Mouse (Mus musculus) T-helper 2 cell (primary cell): Measurements from ENCODE around the gene Tmcc3.
"Not testable (repeated sequence)": the region's sequence is repeated elsewhere in the genome, so short reads cannot be mapped to it uniquely, and the experiment has no call there.

ENCODE experiments used
- in situ Hi-C: fragments of 300-600 bp; cut with MboI, MseI; formaldehyde crosslinking; loops from one replicate; pipeline ENCODE4 v1.15.1; 2025; ENCODE audit warnings: high pct_unique_total_duplicates

The Tmcc3 gene

GRCm38 (mm10) chr10:94514506-94515178, 202.9 kb downstream of the Tmcc3 start:
- in situ Hi-C loops, result no loop called here

- in situ Hi-C loops, result no loop called here
Measured at GRCm38 (mm10) chr10:94515179-94515545, 203.4 kb downstream of the Tmcc3 start.

GRCm38 (mm10) chr10:94515583-94515982, 203.8 kb downstream of the Tmcc3 start:
- in situ Hi-C loops, result no loop called here

GRCm38 (mm10) chr10:94519887-94520286, 208.1 kb downstream of the Tmcc3 start:
- in situ Hi-C loops, result no loop called here

GRCm38 (mm10) chr10:94520306-94521106, 208.8 kb downstream of the Tmcc3 start:
- in situ Hi-C loops, result no loop called here

- in situ Hi-C loops, result no loop called here
Measured at GRCm38 (mm10) chr10:94521107-94521401, 209.3 kb downstream of the Tmcc3 start.

- in situ Hi-C loops, result no loop called here
Measured at GRCm38 (mm10) chr10:94521776-94522175, 210.0 kb downstream of the Tmcc3 start.

GRCm38 (mm10) chr10:94523297-94523696, 211.5 kb downstream of the Tmcc3 start:
- in situ Hi-C loops, result no loop called here

- in situ Hi-C loops, result no loop called here
Measured at GRCm38 (mm10) chr10:94523711-94524156, 212.0 kb downstream of the Tmcc3 start.

GRCm38 (mm10) chr10:94524966-94525365, 213.2 kb downstream of the Tmcc3 start:
- in situ Hi-C loops, result no loop called here

GRCm38 (mm10) chr10:94525784-94526183, 214.0 kb downstream of the Tmcc3 start:
- in situ Hi-C loops, result no loop called here

GRCm38 (mm10) chr10:94526834-94527233, 215.1 kb downstream of the Tmcc3 start:
- in situ Hi-C loops, result no loop called here

- in situ Hi-C loops, result no loop called here
Measured at GRCm38 (mm10) chr10:94527248-94527647, 215.5 kb downstream of the Tmcc3 start.

GRCm38 (mm10) chr10:94530079-94530478, 218.3 kb downstream of the Tmcc3 start:
- in situ Hi-C loops, result no loop called here

- in situ Hi-C loops, result no loop called here
Measured at GRCm38 (mm10) chr10:94531482-94531881, 219.7 kb downstream of the Tmcc3 start.

GRCm38 (mm10) chr10:94533081-94533724, 221.5 kb downstream of the Tmcc3 start:
- in situ Hi-C loops, result no loop called here

- in situ Hi-C loops, result not testable (repeated sequence)
Measured at GRCm38 (mm10) chr10:94538623-94539022, 226.9 kb downstream of the Tmcc3 start.

- in situ Hi-C loops, result no loop called here
Measured at GRCm38 (mm10) chr10:94540241-94540640, 228.5 kb downstream of the Tmcc3 start.

- in situ Hi-C loops, result no loop called here
Measured at GRCm38 (mm10) chr10:94543956-94544355, 232.2 kb downstream of the Tmcc3 start.

- in situ Hi-C loops, result no loop called here
Measured at GRCm38 (mm10) chr10:94544803-94545202, 233.1 kb downstream of the Tmcc3 start.

GRCm38 (mm10) chr10:94545259-94546019, 233.7 kb downstream of the Tmcc3 start:
- in situ Hi-C loops, result no loop called here

- in situ Hi-C loops, result no loop called here
Measured at GRCm38 (mm10) chr10:94546617-94547016, 234.9 kb downstream of the Tmcc3 start.
